Mouse (Mus musculus) spleen, adult 2 months (tissue): Measurements from ENCODE around the gene Zfp423. TPM values are rescaled to one million over a fixed set of nuclear protein-coding genes. Genes with fewer than 3 reads are reported as not detected.

Experiments used
- DNase-seq, 2 experiments: peaks; one replicate each; pipeline versions ENCODE4 v3.0.0 to v3.0.0-alpha.2; 2012 to 2021; ENCODE audit warnings: low spot score in 2 of 2, low read depth in 1 of 2
- H3K27ac ChIP-seq: fragments of 200-500 bp; 2 replicates; pipeline ENCODE4 v1.5.1; 2012; ENCODE audit warnings: low read length, inconsistent platforms; ENCODE audit not compliant: insufficient read depth
- H3K27me3 ChIP-seq: fragments of 200-500 bp; 2 replicates; pipeline ENCODE4 v1.6.1; 2012; ENCODE audit warnings: mild to moderate bottlenecking, moderate library complexity, low read length, inconsistent platforms; ENCODE audit not compliant: control insufficient read depth, insufficient read depth
- H3K36me3 ChIP-seq: fragments of 200-500 bp; 2 replicates; pipeline ENCODE4 v1.6.1; 2012; ENCODE audit warnings: mild to moderate bottlenecking, low read length, inconsistent platforms; ENCODE audit not compliant: control insufficient read depth, insufficient read depth
- H3K4me1 ChIP-seq: fragments of 200-500 bp; 2 replicates; pipeline ENCODE4 v1.6.1; 2011; ENCODE audit warnings: inconsistent platforms; ENCODE audit not compliant: control insufficient read depth, insufficient read depth, insufficient read length
- H3K4me3 ChIP-seq: fragments of 200-500 bp; 2 replicates; pipeline ENCODE4 v1.5.1; 2011; ENCODE audit warnings: mild to moderate bottlenecking, inconsistent platforms; ENCODE audit not compliant: insufficient read depth, insufficient read length; ENCODE audit errors: extremely low read depth
- CTCF ChIP-seq: fragments of 200-500 bp; IDR thresholded peaks from 2 replicates; pipeline ENCODE4 v1.5.1; 2011; ENCODE audit warnings: mild to moderate bottlenecking, inconsistent platforms; ENCODE audit not compliant: insufficient read depth, insufficient read length, insufficient replicate concordance; ENCODE audit errors: extremely low read depth
- POLR2A ChIP-seq: fragments of 200-500 bp; IDR thresholded peaks from 2 replicates; pipeline ENCODE4 v1.6.1; 2011; ENCODE audit warnings: low read depth, low read length, inconsistent platforms
- WGBS: fragments of 180-500 bp; shearing (Covaris S2); methylation state at CpG from one replicate; pipeline ENCODE4 v1.1.7; 2018; 5-methylcytosine and 5-hydroxymethylcytosine counted together
- polyA plus RNA-seq: library from polyadenylated mRNA; depleted of rRNA; stranded (reverse); fragments of >200 nt; gene quantifications from 2 replicates; pipeline ENCODE4 v1.2.3, GENCODE M21; 2012

Gene Zfp423
- polyA plus RNA-seq, 1 experiment, result 4.6 TPM

DNA sequence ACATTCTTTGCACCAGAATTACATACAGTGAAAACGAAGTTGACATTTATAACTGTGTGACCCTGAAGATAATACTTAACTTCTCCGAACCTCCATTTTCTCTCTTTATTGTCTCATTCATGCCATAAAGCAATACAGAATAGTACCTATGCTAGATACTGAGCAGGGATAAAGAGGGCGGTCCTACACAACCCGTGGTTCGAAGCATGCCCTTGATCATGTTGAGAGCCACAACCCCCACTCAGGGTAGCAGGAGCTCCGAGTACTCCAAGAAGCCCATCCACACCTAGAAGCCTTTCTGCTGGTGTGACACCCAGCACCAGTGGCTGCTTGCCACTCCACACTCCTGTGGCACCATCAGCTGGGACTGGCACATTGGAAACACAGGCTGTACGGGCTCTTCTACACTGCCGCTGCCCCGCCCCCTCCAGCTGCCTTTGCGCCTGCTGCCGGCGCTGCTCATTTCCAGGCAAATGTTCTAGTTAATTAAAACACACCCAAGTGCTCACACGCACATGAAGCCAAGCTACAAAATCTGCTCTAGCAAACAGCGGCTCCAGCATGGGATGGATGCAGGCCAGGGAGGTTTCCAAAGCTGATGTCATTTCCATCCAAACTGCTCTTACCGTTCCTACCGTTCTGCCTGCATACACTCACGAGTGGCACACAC is 147.9 kb downstream of the Zfp423 start:
- no peak overlapping the region for H3K27ac ChIP-seq
- TF ChIP-seq CTCF (no peak), POLR2A (no peak)
- WGBS, result 88% methylated on average over 17 of the region's 17 CpGs
- H3K36me3 ChIP-seq, result no peaks in the 10 kb centered on the region
- no peaks in the 10 kb centered on the region for H3K27me3 ChIP-seq
- no peak for DNase-seq
- H3K4me1 ChIP-seq, result no peaks in the 10 kb centered on the region
- H3K4me3 ChIP-seq, result no peak overlapping the region

DNA sequence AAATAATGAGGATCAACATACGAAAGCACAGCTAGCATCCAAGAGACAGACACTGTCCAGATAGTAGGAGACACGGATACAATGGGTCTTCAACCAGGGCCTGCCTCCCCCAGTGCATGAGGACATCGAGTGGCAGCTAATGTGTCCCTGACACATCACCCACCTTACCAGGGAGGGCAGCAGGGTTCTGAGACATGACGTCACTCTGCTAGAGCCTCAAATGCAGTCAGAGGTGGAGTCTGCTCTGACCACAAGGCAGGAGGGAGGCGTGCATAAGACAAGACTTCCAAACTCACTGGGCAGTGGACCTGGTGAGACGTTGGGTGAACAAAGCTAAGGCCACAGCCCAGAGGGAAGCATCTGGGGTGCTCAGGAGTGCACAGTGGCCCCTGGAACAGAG is 148.6 kb downstream of the Zfp423 start:
- 45% methylated on average over 6 of the region's 6 CpGs for WGBS

DNA sequence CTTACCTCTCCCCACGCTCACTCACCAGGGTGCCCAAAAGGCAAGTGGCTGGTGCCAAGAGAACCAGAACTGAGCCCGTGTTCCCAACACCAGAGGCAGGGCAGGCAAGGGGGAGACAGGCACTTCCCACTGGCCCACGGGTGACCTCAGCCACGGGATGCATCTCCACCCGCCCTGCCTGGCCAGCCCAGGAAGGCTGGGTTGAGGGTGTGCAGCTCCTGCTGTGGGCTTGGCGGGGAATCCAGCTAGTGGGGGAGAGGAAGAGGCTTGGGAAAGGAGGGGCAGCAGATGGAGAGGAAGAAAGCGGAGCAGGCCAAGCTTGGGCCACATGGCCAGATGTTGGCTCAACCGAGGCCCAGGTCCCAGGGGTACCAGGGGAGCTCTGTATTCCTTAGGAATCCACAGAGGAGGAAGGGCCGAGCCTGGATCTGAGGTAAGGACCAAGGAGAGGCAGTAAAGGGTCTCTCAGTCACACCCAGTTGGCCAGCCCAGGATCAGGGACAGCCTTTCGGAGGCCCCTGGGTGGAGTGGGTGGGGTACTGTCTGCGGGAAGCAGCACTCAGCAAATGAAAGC is 155.0 kb downstream of the Zfp423 start:
- H3K27ac ChIP-seq, result no peak overlapping the region
- H3K36me3 ChIP-seq, result no peaks in the 10 kb centered on the region
- H3K27me3 ChIP-seq, result no peaks in the 10 kb centered on the region
- 56% methylated on average over 11 of the region's 11 CpGs for WGBS
- TF ChIP-seq CTCF (no peak), POLR2A (no peak)
- no peak for DNase-seq
- H3K4me3 ChIP-seq, result no peak overlapping the region
- H3K4me1 ChIP-seq, result no peaks in the 10 kb centered on the region

More for the DNA sequence above, 148.6 kb downstream of the Zfp423 start:
- Histone ChIP-seq H3K27ac (no peak overlapping the region), H3K4me1 (no peaks in the 10 kb centered on the region), H3K4me3 (no peak overlapping the region), H3K36me3 (no peaks in the 10 kb centered on the region), H3K27me3 (no peaks in the 10 kb centered on the region)
- no peak for DNase-seq
- TF ChIP-seq POLR2A (no peak), CTCF (no peak)

DNA sequence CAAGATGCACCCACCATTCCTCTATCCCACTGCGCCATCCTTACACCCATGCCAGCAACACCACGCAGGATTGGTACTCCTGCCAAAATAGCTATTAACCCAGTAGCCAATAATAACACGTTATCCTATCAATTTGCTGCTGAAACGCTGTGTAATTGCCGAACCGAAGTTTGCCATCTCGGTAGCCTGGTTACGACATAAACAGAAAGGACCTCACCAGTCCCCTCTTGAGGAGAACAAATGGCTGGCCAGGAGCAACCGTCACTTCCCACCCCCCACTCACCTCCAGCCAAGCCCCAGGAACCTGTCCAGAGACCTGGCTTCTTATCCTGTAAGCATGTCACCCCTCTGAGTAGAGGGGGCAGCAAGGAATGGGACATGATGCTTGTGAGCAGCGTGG is 156.0 kb downstream of the Zfp423 start:
- TF ChIP-seq POLR2A (no peak), CTCF (no peak)
- no peak overlapping the region for H3K4me3 ChIP-seq
- no peaks in the 10 kb centered on the region for H3K36me3 ChIP-seq
- no peak for DNase-seq
- 74% methylated on average over 10 of the region's 10 CpGs for WGBS
- no peaks in the 10 kb centered on the region for H3K4me1 ChIP-seq
- no peaks in the 10 kb centered on the region for H3K27me3 ChIP-seq
- H3K27ac ChIP-seq, result no peak overlapping the region

DNA sequence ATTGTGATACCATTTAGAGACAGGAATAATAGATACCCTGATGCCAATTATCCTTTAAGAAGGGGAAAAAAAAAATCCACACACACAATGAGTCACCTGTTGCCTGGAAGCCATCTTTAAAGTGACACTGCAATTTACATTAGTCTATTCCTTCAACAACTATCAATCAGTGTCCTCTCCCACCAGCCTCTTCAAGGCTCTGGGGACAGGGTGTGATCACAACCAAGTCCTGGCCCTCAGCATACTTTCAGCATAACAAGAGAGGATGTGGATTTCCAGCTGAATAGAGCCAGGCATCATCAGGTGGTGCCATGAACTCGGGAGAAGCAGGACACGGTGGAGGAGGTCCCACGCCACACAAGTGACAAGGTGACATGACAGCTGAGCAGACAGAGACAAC is 156.8 kb downstream of the Zfp423 start:
- 70% methylated on average over 3 of the region's 3 CpGs for WGBS
- no peaks in the 10 kb centered on the region for H3K4me1 ChIP-seq
- TF ChIP-seq POLR2A (no peak), CTCF (no peak)
- H3K36me3 ChIP-seq, result no peaks in the 10 kb centered on the region
- no peak overlapping the region for H3K27ac ChIP-seq
- H3K4me3 ChIP-seq, result no peak overlapping the region
- H3K27me3 ChIP-seq, result no peaks in the 10 kb centered on the region
- no peak for DNase-seq

DNA sequence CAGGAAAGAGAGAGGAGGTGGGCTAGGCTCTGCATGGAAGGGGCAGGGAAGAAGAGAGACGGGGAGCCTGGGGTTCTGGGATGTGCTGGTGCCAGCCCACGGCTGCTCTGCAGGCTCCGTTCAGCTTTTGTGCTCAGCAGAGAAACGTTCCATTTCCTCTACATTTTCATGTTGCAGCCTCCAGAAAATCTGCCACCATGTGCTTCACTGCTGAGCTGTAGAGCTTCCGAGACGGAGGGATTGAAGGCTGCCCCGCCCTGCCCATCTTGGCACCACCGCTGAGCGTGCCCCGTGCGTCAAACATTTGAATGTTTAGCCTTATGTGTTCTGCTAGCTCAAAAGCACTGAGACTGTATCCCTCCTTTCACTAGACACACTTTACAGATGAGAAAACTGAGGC is 159.3 kb downstream of the Zfp423 start:
- Histone ChIP-seq H3K4me1 (no peaks in the 10 kb centered on the region), H3K27me3 (no peaks in the 10 kb centered on the region), H3K4me3 (no peak overlapping the region), H3K36me3 (no peaks in the 10 kb centered on the region), H3K27ac (no peak overlapping the region)
- 86% methylated on average over 11 of the region's 11 CpGs for WGBS
- TF ChIP-seq POLR2A, result no peak
- TF ChIP-seq CTCF, result no peak
- DNase-seq, result no peak

DNA sequence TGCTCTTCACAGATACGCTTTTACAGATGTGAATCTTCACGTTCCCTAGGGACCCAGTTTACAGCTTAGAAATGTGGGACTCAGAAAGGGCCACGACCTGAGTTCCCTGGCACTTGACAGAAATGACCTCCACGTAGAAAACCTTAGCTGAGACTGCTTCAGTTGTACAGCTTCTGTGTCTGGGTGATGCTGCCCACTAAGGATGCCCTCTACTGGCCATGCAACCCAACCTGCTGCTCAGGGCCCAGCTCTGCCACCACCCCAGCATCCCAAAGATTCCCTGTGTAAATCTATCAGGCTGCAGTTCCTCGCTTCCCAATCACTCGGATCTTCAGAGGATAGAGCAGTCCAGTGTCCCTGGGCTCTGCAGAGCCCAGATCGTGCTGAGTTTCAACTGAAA is 163.2 kb downstream of the Zfp423 start:
- 77% methylated on average over 7 of the region's 7 CpGs for WGBS
- Histone ChIP-seq H3K4me1 (no peaks in the 10 kb centered on the region), H3K4me3 (no peak overlapping the region), H3K36me3 (no peaks in the 10 kb centered on the region), H3K27me3 (no peaks in the 10 kb centered on the region), H3K27ac (no peak overlapping the region)
- no peak for TF ChIP-seq CTCF
- TF ChIP-seq POLR2A, result no peak
- DNase-seq, result no peak
